Comparison of ENCODE assay signal across 9 mouse cellular contexts in the genomic region with DNA sequence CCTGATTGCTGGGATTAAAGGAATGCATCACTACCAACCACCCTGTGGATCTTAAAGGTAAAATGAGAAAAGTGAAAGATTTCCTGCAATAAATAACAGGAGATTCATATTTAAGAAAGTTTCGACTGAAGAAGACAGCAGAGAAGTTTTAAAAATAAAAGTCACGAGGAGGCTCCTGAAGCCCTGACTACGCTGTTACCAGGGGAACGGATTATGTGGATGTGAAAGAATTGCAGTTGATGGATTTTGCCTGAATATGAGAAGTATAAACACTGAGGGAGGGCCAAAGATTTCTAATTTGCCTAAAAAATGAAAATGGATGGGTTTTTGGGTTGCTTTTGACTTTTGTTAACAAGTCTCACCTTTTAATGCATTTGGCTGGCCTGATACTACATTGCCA.
"Had no signal": no experiment of that assay in that cellular context is flagged by ENCODE, and none has a peak within 500 bp of the region (broad histone marks: within the 10 kb centered on the region; RNA-seq: fewer than 3 reads in every experiment).

No protein-coding gene starts in this region.

- DNase-seq: kidney, adult 18-20 months; kidney, postnatal 14 days; left cerebral cortex, postnatal 4 days; lung, adult 18-20 months; lung, postnatal 36 days; retina, postnatal 1 day; right cerebral cortex, postnatal 4 days; spleen, adult 18-20 months; thymus, postnatal 36 days had no signal
